Mouse (Mus musculus): ENCODE measurements around the gene Tmem131. TPM values are rescaled to one million over a fixed set of nuclear protein-coding genes. Genes with fewer than 3 reads are reported as not detected.

Gene Tmem131
- total and polyA plus RNA-seq, 3 experiments, result 9.7 to 39.9 (median 11.5) TPM

- no peak for DNase-seq (ENCODE audit: extremely low read depth)
- Histone ChIP-seq H3K9ac (ENCODE audit: insufficient read depth, low read depth) (no peak overlapping the region), H3K4me1 (ENCODE audit: control insufficient read depth in 1 of 2, insufficient read depth in 2 of 2) (peaks cover 9 to 13% of the 10 kb centered on the region in 2 experiments), H3K27ac (ENCODE audit: insufficient read depth, low read depth) (no peak overlapping the region), H3K9me3 (replicated peaks; ENCODE audit: low read length) (no peaks in the 10 kb centered on the region), H3K27me3 (replicated peaks) (no peaks in the 10 kb centered on the region), H3K79me2 (replicated peaks; ENCODE audit: control insufficient read depth, extremely low read depth, insufficient read depth, poor library complexity, severe bottlenecking) (no peaks in the 10 kb centered on the region), H3K4me2 (ENCODE audit: insufficient read depth, low read depth, poor library complexity, severe bottlenecking) (no peak overlapping the region), H3K36me3 (replicated peaks in 1 of 2; ENCODE audit: control insufficient read depth in 1 of 2, insufficient read depth in 1 of 2, low read length in 1 of 2) (peaks cover 9 to 46% of the 10 kb centered on the region in 2 experiments), H3K4me3 (replicated peaks in 1 of 3; ENCODE audit: low read depth in 2 of 3, low read length in 2 of 3, poor library complexity in 1 of 3) (no peak overlapping the region)
- dilution Hi-C loops (cut with MboI; ENCODE audit: extremely low pct_ligation_motif_present, extremely low pct_unique_long_range_greater_than_20kb, low sequenced_read_pairs) (no loop called here), in situ Hi-C loops (cut with MboI; ENCODE audit: low pct_ligation_motif_present, low pct_unique_long_range_greater_than_20kb, low sequenced_read_pairs) (no loop called here)
- no peak for TF ChIP-seq IRF4 (IDR thresholded peaks at IDR 0.05; ENCODE audit: low read depth, low read length)
- no peak for TF ChIP-seq MXI1 (IDR thresholded peaks at IDR 0.05; ENCODE audit: low read depth, low read length)
- TF ChIP-seq NRF1 (IDR thresholded peaks at IDR 0.05; ENCODE audit: low read depth, low read length), result no peak
- no peak for TF ChIP-seq MAZ (IDR thresholded peaks at IDR 0.05; ENCODE audit: low read depth, low read length)
- TF ChIP-seq RAD21 (IDR thresholded peaks at IDR 0.05; ENCODE audit: low read depth, low read length), result no peak
- TF ChIP-seq POLR2A (IDR thresholded peaks at IDR 0.05; ENCODE audit: low read depth, low read length), result no peak
- no peak for TF ChIP-seq E2F4 (IDR thresholded peaks at IDR 0.05; ENCODE audit: insufficient replicate concordance, low read depth, low read length)
- TF ChIP-seq HCFC1 (IDR thresholded peaks at IDR 0.05; ENCODE audit: low read depth, low read length), result no peak
Measured at GRCm38 (mm10) chr1:36870518-36870917, 72.9 kb downstream of the Tmem131 start.

- no peak for DNase-seq (ENCODE audit: extremely low read depth)
- no peaks in the 10 kb centered on the region for H3K79me2 ChIP-seq (replicated peaks; ENCODE audit: control insufficient read depth, extremely low read depth, insufficient read depth, poor library complexity, severe bottlenecking)
- no peak overlapping the region for H3K9ac ChIP-seq (ENCODE audit: insufficient read depth, low read depth)
- H3K9me3 ChIP-seq (replicated peaks; ENCODE audit: low read length), result no peaks in the 10 kb centered on the region
- peaks cover 0 to 48% of the 10 kb centered on the region in 2 experiments for H3K36me3 ChIP-seq (replicated peaks in 1 of 2; ENCODE audit: control insufficient read depth in 1 of 2, insufficient read depth in 1 of 2, low read length in 1 of 2)
- H3K4me1 ChIP-seq (ENCODE audit: control insufficient read depth in 1 of 2, insufficient read depth in 2 of 2), result no peaks in the 10 kb centered on the region
- no peaks in the 10 kb centered on the region for H3K27me3 ChIP-seq (replicated peaks)
- no peak overlapping the region for H3K27ac ChIP-seq (ENCODE audit: insufficient read depth, low read depth)
- TF ChIP-seq NELFE (IDR thresholded peaks at IDR 0.05; ENCODE audit: low read depth, low read length) (no peak), JUN (IDR thresholded peaks at IDR 0.05; ENCODE audit: insufficient read depth, low read depth, low read length) (no peak), CTCF (conservative IDR thresholded peaks at IDR 0.05 in 1 of 2, IDR thresholded peaks at IDR 0.05 in 1 of 2; ENCODE audit: low read depth in 2 of 2, low read length in 2 of 2) (no peak), PAX5 (IDR thresholded peaks at IDR 0.05; ENCODE audit: low read length) (no peak), E2F4 (IDR thresholded peaks at IDR 0.05; ENCODE audit: insufficient replicate concordance, low read depth, low read length) (no peak), ETS1 (conservative IDR thresholded peaks at IDR 0.05; ENCODE audit: low read depth, low read length) (no peak), ZC3H11A (IDR thresholded peaks at IDR 0.05; ENCODE audit: low read depth, low read length) (no peak), ZNF384 (IDR thresholded peaks at IDR 0.05; ENCODE audit: low read depth, low read length) (no peak), USF2 (conservative IDR thresholded peaks at IDR 0.05; ENCODE audit: low read depth, low read length) (no peak), SIN3A (IDR thresholded peaks at IDR 0.05; ENCODE audit: low read length) (no peak), NRF1 (IDR thresholded peaks at IDR 0.05; ENCODE audit: low read depth, low read length) (no peak), SMC3 (IDR thresholded peaks at IDR 0.05; ENCODE audit: low read depth, low read length) (no peak), CHD1 (IDR thresholded peaks at IDR 0.05; ENCODE audit: low read depth, low read length) (no peak), ZKSCAN1 (IDR thresholded peaks at IDR 0.05; ENCODE audit: borderline replicate concordance, low read depth, low read length) (no peak), MEF2A (IDR thresholded peaks at IDR 0.05; ENCODE audit: borderline replicate concordance, low read depth, low read length) (no peak), IRF4 (IDR thresholded peaks at IDR 0.05; ENCODE audit: low read depth, low read length) (no peak)
- in situ Hi-C loops (cut with MboI; ENCODE audit: low pct_ligation_motif_present, low pct_unique_long_range_greater_than_20kb, low sequenced_read_pairs) (no loop called here), dilution Hi-C loops (cut with MboI; ENCODE audit: extremely low pct_ligation_motif_present, extremely low pct_unique_long_range_greater_than_20kb, low sequenced_read_pairs) (no loop called here)
- H3K4me3 ChIP-seq (replicated peaks in 1 of 3; ENCODE audit: low read depth in 2 of 3, low read length in 2 of 3, poor library complexity in 1 of 3), result no peak overlapping the region
- H3K4me2 ChIP-seq (ENCODE audit: insufficient read depth, low read depth, poor library complexity, severe bottlenecking), result no peak overlapping the region
Measured at GRCm38 (mm10) chr1:36864757-36865156, 78.7 kb downstream of the Tmem131 start.

Measured in CH12.LX (cell line).